Mouse (Mus musculus): Measurements from ENCODE around the gene Aak1.

GRCm38 (mm10) chr6:86963987-86964685 lies 114.8 kb downstream of the Aak1 start:
- TF ChIP-seq CTCF (IDR thresholded peaks at IDR 0.05; ENCODE audit: low read depth) (no peak), EP300 (IDR thresholded peaks at IDR 0.05; ENCODE audit: low read depth) (no peak)
